Mouse (Mus musculus) erythroblast, embryonic 14.5 days (primary cell): ENCODE results near the gene Adam30.

Source experiments
- GATA1 ChIP-seq: IDR thresholded peaks from 2 replicates; pipeline ENCODE4 v1.6.1; 2012; ENCODE audit warnings: low read length, inconsistent platforms, mixed read lengths
- TAL1 ChIP-seq: IDR thresholded peaks from 3 replicates; pipeline ENCODE4 v1.6.1; 2012; ENCODE audit warnings: low read length, inconsistent platforms, mixed read lengths

DNA sequence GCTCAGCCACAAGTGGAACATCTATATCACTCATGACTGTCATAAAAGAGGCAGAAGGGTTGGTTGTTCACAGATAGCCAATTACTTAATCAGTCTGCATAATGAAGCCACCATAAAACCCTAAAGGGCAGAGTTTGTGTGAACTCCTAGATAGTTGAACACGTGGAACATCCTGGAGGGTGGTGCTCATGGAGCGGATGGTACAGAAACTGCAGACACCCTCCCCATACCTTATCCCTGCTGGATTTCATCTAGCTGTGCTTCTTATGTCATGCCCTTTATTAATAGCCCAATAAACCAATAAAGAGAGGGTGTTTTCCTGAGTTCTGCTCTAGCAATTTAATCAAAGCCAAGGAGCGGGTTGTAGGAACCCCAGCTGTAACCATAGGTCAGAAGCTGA, 27.3 kb downstream of the Adam30 start:
- TF ChIP-seq TAL1 (no peak), GATA1 (no peak)
